Mouse (Mus musculus): ENCODE results near the gene Nvl.

The Nvl gene

DNA sequence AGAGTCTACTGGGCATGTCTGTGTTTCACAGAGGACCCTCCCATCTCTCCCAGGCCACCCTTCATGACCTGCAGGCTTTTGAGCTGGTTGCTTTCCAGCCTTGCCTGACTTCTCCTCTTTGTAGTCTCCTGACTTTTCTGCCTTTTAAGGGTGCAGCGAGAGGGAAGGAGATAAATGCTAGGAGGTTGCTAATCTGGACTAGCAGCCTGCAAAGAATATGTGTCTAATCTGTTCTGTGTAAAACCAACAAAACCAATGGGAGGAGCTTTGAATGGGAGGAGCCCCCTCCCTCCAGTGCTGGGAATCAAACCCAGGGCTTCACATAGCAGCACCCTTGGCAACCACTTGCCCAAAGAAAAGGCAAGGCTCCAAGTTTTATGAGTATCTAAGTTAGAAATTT, 75.7 kb downstream of the Nvl start:
- DNase-seq (ENCODE audit: low spot score) = no peak

DNA sequence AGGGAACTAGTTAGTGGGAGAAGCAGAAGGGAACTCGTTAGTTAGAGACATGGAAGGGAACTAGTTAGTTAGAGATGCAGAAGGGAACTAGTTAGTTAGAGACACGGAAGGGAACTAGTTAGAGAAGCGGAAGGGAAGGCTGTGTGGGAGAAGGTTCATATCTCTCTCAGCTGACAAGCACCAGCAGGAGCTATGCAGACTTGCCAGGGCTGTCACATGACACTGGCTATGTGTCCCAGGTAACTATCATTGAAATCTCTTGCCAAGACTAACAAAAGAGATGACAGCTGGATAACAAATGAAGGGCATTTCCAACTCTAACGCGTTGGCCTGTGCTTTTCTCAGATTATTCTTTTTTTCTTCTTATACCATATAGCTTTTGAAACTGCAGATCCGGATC, 79.4 kb downstream of the Nvl start:
- DNase-seq (ENCODE audit: low spot score) = no peak

DNA sequence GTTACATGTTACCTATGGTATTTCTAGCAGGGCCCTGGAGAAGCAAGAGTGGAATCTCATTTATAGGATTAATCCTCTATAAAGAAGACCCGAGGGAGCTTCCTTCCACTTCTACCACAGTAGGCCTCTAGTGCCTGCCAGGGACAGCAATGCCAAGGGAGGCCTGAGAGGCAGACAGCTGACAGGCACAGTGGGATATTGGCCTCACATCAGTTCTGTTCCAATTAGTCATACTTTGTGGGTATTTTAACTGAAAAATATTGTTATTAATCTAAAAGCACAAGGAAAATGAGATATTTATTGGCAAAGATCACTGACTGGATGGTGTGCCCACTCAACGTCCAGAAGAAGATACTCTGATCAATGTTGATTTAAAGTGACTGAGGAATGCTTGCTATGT, 80.0 kb downstream of the Nvl start:
- no peak for DNase-seq (ENCODE audit: low spot score)

DNA sequence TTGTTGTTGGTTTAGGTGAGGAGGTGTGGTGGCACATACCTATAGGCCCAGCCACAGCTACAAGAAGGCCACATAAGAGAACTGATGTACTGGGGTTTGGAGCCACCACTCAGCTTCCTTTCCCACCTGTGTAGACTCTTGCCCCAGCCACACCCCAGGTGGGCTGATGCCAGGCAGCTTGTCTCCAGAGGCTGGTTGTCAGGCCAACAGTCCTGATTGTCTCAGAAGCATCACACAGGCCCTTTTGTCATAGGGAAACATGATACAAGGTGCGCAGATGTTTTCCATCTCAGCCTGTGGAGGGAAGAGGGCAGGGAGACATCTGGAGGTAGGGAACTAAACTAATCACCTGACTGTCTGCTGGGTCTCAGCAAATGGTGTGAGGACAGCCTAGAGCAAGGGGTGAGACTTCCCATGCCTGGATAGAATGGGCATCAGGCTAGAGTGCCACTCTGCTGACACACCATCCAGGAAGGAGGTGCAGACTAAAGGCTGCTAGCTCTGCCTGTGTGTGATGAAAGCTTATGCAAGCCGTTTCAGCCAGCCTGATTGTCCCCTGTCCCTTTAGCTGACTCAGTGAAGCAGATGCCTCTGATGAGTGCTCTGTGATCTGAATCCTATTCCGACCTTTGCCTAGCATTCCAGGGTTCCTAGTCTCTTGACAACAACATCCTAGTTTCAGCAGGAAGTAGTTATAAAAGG, 82.1 kb downstream of the Nvl start:
- DNase-seq (ENCODE audit: low spot score) = no peak

DNA sequence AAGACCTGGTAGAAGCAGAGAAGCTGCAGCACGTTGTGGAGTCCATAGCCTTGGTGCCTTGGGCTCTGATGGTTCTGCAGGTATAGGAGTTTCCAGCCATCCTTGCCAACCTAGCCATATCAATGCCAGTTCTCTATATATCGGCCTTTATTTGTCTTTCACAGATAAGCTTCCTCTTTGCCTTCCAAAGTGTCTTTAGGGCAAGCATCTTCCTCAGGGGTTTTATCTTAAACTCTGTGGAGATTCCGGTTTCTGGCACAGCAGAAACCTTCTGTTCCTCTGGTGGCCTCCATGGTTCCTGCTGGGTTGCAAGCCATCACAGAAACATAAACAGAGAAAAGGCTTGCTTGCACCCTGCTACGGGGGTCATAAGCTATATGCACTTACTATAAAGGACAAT, 91.1 kb downstream of the Nvl start:
- DNase-seq (ENCODE audit: low spot score) = no peak

DNA sequence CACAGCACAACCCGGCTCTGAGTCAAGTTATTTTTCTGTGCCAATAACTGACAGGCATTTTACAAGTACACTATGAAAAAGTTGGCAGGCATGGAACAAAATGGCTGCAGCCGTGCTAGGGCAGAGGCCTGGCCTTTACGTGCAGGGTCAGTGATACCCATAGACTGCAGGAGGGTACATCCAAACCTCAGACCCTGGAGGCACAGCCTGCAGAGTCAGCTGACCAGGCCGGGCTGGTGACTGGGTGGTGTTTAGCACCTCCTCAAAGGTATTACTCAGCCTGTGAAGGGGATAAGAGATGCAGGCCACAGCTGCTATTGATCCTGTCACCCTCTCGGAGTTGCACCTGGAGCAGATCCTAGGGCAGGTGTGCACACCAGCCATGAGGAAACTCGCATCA, 93.1 kb downstream of the Nvl start, which contains the start of gene 9130409I23Rik:
Gene 9130409I23Rik (plus strand): TSS at position 301 of the 400 bp plus-strand sequence.
- no peak for DNase-seq (ENCODE audit: low spot score)

DNA sequence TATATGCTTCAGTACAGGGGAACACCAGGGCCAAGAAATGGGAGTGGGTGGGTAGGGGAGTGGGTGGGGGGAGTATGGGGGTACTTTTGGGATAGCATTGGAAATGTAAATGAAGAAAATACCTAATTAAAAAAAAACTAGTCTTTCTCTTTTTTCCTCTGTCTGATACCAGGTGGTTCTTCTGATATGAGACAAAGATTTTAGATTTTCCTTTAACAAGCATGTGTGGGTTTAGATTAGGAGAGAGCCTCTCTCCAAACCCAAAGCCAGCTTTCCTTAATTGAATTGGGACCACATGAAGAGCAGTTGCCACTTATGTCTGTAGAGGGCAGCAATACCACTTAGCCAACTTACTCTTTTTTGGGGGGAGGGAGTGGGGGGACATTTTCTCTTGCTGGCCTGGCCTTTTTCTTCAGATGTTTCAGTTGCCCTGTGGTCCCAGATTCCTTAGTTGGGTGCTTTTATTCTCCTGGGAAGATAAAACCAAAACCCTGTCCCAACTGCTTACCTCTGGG, 94.6 kb downstream of the Nvl start:
- no peak for DNase-seq (ENCODE audit: low spot score)

DNA sequence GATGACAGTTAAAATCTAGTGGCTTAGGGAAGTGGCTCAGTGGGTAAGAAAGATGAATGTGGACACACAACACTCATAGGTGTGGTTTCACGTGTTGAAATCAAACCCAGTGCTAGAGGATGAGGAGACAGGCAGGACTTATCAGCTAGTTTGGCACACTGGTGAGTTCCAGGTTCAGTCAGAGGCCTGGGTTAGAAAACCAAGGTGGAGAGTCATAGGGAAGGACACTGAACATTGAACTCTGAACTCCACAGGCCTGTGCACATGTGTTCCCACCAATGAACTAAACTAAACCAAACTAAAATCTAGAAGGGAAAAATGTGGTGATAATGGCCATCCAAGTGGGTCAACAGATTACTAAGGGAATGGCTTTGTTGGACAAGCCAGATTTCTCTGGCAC, 96.5 kb downstream of the Nvl start:
- no peak for DNase-seq (ENCODE audit: low spot score)

DNA sequence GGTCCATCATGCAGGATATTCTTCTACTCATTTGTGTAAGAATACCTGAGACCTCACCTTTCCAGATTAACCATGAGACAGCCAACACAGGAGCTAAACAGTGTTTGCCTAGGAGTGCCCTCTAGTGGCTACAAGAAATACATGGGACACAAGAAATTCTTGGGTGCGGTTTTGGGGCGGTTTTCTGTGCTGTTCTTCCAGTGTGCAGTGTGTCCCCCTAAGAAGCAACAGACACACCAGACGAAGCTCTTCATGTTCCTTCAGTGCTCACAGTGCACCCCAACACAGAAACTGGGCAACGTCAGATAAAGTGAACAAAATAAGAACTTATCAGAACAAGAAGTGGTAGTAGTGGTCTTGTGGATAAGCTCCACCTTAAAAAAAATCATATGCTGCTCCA, 104.4 kb downstream of the Nvl start:
- DNase-seq (ENCODE audit: low spot score) = no peak

DNA sequence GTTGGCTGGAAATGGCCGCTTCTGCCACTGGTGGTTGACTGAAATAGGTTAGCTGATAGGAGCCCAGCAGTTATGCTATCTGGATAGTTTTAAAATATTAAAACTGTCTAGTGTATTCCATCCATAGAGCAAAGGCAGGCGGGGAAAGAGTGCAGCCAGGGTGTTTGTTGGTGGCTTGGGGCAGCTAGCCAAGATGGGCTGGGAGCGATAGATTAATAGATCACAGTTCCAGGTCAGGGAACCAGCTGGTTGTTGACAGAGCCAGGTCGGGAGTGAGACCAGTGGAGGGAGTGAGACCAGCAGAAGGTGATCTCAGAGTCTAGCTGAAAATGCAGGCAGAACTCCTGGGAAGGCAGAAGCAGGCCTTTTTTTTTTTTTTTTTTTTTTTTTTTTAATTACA, 106.4 kb downstream of the Nvl start:
- no peak for DNase-seq (ENCODE audit: low spot score)

Data from left cerebral cortex, adult 11 months (tissue).